Mouse (Mus musculus): Measurements from ENCODE around the gene Tuba1b.

GRCm38 (mm10) chr15:98893940-98894745, 40.2 kb downstream of the Tuba1b start, which contains the start of gene Rhebl1:
- TF ChIP-seq POLR2A (IDR thresholded peaks at IDR 0.05; ENCODE audit: low read depth, low read length) (no peak), CTCF (IDR thresholded peaks at IDR 0.05; ENCODE audit: extremely low read depth, insufficient read depth, insufficient read length, insufficient replicate concordance) (no peak)

Data from spleen, adult 2 months (tissue).